Mouse (Mus musculus) bone marrow macrophage, adult 2 months (primary cell): ENCODE measurements around the gene Snrpd2. TPM values are rescaled to one million over a fixed set of nuclear protein-coding genes. Genes with fewer than 3 reads are reported as not detected.

Source experiments
- H3K27ac ChIP-seq: 2 replicates; pipeline ENCODE4 v1.5.1; 2012; ENCODE audit warnings: low read depth, low read length; ENCODE audit not compliant: insufficient read depth
- H3K4me1 ChIP-seq: 2 replicates; pipeline ENCODE4 v1.6.1; 2012; ENCODE audit warnings: low read length; ENCODE audit not compliant: control insufficient read depth, insufficient read depth
- H3K4me3 ChIP-seq: 2 replicates; pipeline ENCODE4 v1.5.1; 2012; ENCODE audit warnings: mild to moderate bottlenecking, low read length, moderate library complexity; ENCODE audit not compliant: insufficient read depth
- CTCF ChIP-seq: IDR thresholded peaks from 2 replicates; pipeline ENCODE4 v1.5.1; 2012; ENCODE audit warnings: low read depth, mild to moderate bottlenecking, low read length, moderate library complexity
- POLR2A ChIP-seq: IDR thresholded peaks from 2 replicates; pipeline ENCODE4 v1.6.1; 2012; ENCODE audit warnings: mild to moderate bottlenecking, low read depth, low read length, borderline replicate concordance
- polyA plus RNA-seq: library from polyadenylated mRNA; stranded (reverse); fragments of >200 nt; gene quantifications from 2 replicates; pipeline ENCODE4 v1.2.4, GENCODE M21; 2012; ENCODE audit not compliant: missing spikeins, insufficient read depth, insufficient read length

The Snrpd2 gene
- polyA plus RNA-seq, 1 experiment: 27.9 TPM

DNA sequence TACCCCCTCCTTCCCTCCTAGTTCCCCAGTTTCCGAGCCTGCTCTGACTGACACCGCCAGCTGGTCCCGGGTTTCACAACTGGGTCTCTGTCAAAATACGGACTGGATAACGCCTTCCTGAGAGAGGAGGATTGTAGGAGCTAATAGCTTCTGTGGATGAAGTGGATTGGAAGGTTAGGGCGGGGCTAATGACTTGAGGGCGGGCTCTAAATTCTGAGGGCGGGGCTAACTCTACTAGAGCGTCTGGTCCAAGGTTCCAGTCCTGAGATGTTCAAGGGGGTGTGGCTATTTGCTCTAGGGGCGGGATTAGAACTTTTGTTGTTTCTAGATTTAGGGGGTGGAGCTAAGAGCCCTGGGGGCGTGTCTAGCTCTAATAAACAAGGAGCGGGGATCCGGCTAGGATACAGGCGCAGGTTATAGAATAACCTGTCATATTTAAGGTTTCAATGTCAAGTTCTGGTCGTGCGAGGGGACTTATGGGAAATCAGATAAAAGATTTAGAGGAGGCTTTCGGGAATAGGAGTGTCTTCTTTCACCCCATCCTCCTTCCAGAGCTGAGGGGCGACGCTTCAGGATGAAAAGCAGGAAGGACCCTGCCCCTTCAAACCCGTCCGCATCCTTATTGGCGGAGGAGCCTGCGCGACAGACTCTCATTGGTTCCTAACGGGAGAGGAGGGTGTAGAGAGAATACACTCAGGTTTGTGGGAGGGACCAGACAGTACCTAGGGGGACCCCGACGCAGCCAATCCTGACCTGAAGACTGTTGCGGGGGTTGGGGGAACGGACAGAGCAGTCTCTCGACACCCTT is 26.4 kb downstream of the Snrpd2 start, which contains the start of gene Eml2:
TSS of gene Eml2 (plus strand) at position 714 of the 808 bp plus-strand sequence.
- no peak for TF ChIP-seq CTCF
- no peak for TF ChIP-seq POLR2A
- peaks cover 15% of the 10 kb centered on the region for H3K4me1 ChIP-seq

GRCm38 (mm10) chr7:19176516-19176947 is 27.0 kb downstream of the Snrpd2 start:
- H3K4me1 ChIP-seq: peaks cover 15% of the 10 kb centered on the region

More for the DNA sequence above, 26.4 kb downstream of the Snrpd2 start, which contains the start of gene Eml2:
- Histone ChIP-seq H3K4me3 (no peak within 1 kb of the TSS), H3K27ac (no peak within 1 kb of the TSS)

GRCm38 (mm10) chr7:19177216-19177615 is 27.7 kb downstream of the Snrpd2 start:
- Histone ChIP-seq H3K27ac (no peak overlapping the region), H3K4me3 (no peak overlapping the region), H3K4me1 (peaks cover 21% of the 10 kb centered on the region)
- no peak for TF ChIP-seq POLR2A
- TF ChIP-seq CTCF: no peak

More at GRCm38 (mm10) chr7:19176516-19176947, 27.0 kb downstream of the Snrpd2 start:
- TF ChIP-seq POLR2A: no peak
- TF ChIP-seq CTCF: no peak
- no peak overlapping the region for H3K4me3 ChIP-seq
- H3K27ac ChIP-seq: no peak overlapping the region

DNA sequence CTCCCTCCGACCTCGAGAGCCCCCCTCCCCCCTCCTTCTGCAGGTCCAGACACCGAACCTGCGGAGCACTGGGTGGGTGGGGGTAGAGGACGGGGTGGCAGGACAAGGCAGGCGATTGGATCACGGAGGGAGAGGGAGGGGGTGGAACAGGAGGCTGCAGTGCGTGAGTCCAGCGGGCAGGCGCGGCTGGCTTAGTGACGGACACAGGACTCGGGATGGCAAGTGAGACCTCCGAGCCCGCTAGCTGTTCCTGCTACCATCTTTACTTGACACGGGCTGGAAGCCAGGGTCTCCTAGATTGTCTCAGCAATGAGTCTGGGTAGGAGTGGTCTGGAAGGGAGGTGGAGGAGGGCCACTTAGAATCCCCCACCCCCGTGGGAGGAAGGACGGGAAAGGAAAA is 28.5 kb downstream of the Snrpd2 start:
- TF ChIP-seq POLR2A (no peak), CTCF (no peak)
- no peak overlapping the region for H3K27ac ChIP-seq
- H3K4me1 ChIP-seq: peaks cover 18% of the 10 kb centered on the region
- no peak overlapping the region for H3K4me3 ChIP-seq

DNA sequence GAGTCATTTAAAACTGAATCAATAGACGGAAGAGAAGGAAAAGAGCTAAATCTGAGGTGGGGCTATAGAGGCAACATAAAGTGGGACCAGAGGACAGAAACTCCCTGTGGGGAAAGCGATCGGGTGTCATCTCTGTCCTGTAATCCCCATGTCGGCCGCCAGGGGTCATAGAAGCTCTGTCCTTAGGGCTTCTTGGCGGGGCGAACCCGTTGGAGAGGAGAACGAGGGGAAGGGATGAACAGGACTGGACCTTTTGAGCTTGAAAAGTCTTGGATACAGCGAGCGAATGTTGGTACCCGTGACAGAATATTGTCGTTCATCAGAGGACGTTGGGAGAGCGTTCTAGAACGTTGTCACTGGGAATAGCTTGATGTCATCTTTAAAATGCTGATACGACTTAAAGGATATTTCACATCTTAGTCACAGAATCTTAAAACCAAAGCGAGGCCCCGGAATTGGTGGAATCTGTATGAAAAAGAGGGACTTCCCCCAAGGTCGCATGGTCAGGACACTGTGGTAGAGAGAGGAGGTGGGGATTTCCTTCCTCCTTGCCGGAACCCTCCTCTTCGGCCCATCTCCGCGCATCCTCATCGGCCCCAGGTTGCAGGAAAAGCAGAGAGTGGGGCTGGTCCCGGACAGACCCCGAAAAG is 29.0 kb downstream of the Snrpd2 start:
- TF ChIP-seq CTCF (peak; percentile 84), POLR2A (no peak)
- Histone ChIP-seq H3K4me3 (no peak overlapping the region), H3K4me1 (peaks cover 18% of the 10 kb centered on the region), H3K27ac (no peak overlapping the region)

DNA sequence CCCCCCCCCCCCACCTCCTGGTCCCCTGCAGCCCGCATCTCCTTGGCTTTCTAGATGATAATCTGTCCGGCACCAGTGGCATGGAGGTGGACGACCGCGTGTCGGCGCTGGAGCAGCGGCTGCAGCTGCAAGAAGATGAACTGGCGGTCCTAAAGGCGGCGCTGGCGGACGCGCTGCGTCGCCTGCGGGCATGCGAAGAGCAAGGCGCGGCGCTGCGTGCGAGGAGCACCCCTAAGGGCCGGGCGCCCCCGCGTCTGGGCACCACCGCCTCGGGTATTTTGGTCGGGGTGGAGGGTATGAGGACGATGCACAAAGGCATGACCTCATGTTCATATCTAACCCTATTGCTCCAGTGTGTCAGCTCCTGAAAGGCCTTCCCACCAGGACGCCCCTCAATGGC is 29.7 kb downstream of the Snrpd2 start:
- Histone ChIP-seq H3K27ac (no peak overlapping the region), H3K4me1 (peaks cover 18% of the 10 kb centered on the region), H3K4me3 (no peak overlapping the region)
- peak; percentile 30; the same call in 1 of the 2 replicates for TF ChIP-seq CTCF
- TF ChIP-seq POLR2A: no peak

GRCm38 (mm10) chr7:19179936-19180335 is 30.4 kb downstream of the Snrpd2 start:
- Histone ChIP-seq H3K27ac (no peak overlapping the region), H3K4me3 (no peak overlapping the region), H3K4me1 (peaks cover 20% of the 10 kb centered on the region)
- TF ChIP-seq POLR2A (no peak), CTCF (no peak)

- Histone ChIP-seq H3K4me1 (peaks cover 17% of the 10 kb centered on the region), H3K4me3 (peak overlapping the region; percentile 87), H3K27ac (peak overlapping the region; percentile 38)
- TF ChIP-seq POLR2A: no peak
- no peak for TF ChIP-seq CTCF
Observed at GRCm38 (mm10) chr7:19180862-19181429, 31.4 kb downstream of the Snrpd2 start.

- Histone ChIP-seq H3K4me1 (peaks cover 14% of the 10 kb centered on the region), H3K4me3 (no peak overlapping the region), H3K27ac (no peak overlapping the region)
- no peak for TF ChIP-seq CTCF
- no peak for TF ChIP-seq POLR2A
Observed at GRCm38 (mm10) chr7:19184250-19184649, 34.7 kb downstream of the Snrpd2 start.
